Mouse (Mus musculus) neural tube, embryonic 13.5 days (tissue): ENCODE data around the gene Plcxd1. TPM values are rescaled to one million over a fixed set of nuclear protein-coding genes. Genes with fewer than 3 reads are reported as not detected.
"Not testable (repeated sequence)": the region's sequence is repeated elsewhere in the genome, so short reads cannot be mapped to it uniquely, and the experiment has no call there.

Source experiments
- ATAC-seq: fragments of 200-750 bp; cut with Nextera tagmentation; 2 replicates; pipeline ENCODE4 v1.8.0; 2017; ENCODE audit warnings: low read depth, mild to moderate bottlenecking, moderate TSS enrichment, moderate library complexity
- H3K27ac ChIP-seq: fragments of 300-500 bp; sonication (generic); replicated peaks from 2 replicates; pipeline ENCODE4 v1.5.1; 2015; ENCODE audit warnings: moderate library complexity, mild to moderate bottlenecking, inconsistent platforms
- H3K27me3 ChIP-seq: fragments of 300-500 bp; sonication (generic); 2 replicates; pipeline ENCODE4 v1.6.1; 2015; ENCODE audit warnings: mild to moderate bottlenecking, inconsistent platforms
- H3K36me3 ChIP-seq: fragments of 300-500 bp; sonication (generic); 2 replicates; pipeline ENCODE4 v1.6.1; 2015; ENCODE audit warnings: mild to moderate bottlenecking, inconsistent platforms
- H3K4me1 ChIP-seq: fragments of 300-500 bp; sonication (generic); replicated peaks from 2 replicates; pipeline ENCODE4 v1.6.1; 2015; ENCODE audit warnings: inconsistent platforms
- H3K4me2 ChIP-seq: fragments of 300-500 bp; sonication (generic); 2 replicates; pipeline ENCODE4 v1.6.1; 2015; ENCODE audit warnings: inconsistent platforms, mild to moderate bottlenecking, moderate library complexity
- H3K4me3 ChIP-seq: fragments of 300-500 bp; sonication (generic); 2 replicates; pipeline ENCODE4 v1.5.1; 2015; ENCODE audit warnings: mild to moderate bottlenecking, inconsistent platforms
- H3K9ac ChIP-seq: fragments of 300-500 bp; sonication (generic); 2 replicates; pipeline ENCODE4 v1.6.1; 2015; ENCODE audit warnings: moderate library complexity, mild to moderate bottlenecking, inconsistent platforms
- H3K9me3 ChIP-seq: fragments of 300-500 bp; sonication (generic); 2 replicates; pipeline ENCODE4 v1.6.1; 2016; ENCODE audit warnings: inconsistent platforms
- WGBS: fragments of 180-500 bp; shearing (Covaris S2); methylation state at CpG from one replicate; pipeline ENCODE4 v1.1.7; 2015; 5-methylcytosine and 5-hydroxymethylcytosine counted together
- polyA plus RNA-seq: library from polyadenylated mRNA; unstranded; fragments of >200 nt; fragmentation: Nextera tagmentation; extraction: Ambion mirVana; gene quantifications from 2 replicates; pipeline ENCODE4 v1.2.1, GENCODE M21; 2015

The Plcxd1 gene
- polyA plus RNA-seq, 1 experiment from 2014 or later = 2.4 TPM

- not testable (repeated sequence) for H3K9ac ChIP-seq, H3K4me1 ChIP-seq, ATAC-seq, H3K27me3 ChIP-seq, H3K27ac ChIP-seq, H3K9me3 ChIP-seq, H3K4me2 ChIP-seq, H3K4me3 ChIP-seq
- whole genome bisulfite sequencing = 84% methylated on average over 3 of the region's 3 CpGs
- H3K36me3 ChIP-seq = peaks cover 85% of the 10 kb centered on the region
Observed at GRCm38 (mm10) chr5:110122380-110122779, 22.6 kb downstream of the Plcxd1 start.

GRCm38 (mm10) chr5:110135293-110136086 lies 35.7 kb downstream of the Plcxd1 start, which contains the start of gene Chfr:
Chfr (plus strand) TSS chr5:110135842.
- Histone ChIP-seq H3K4me1 (peaks cover 15% of the 10 kb centered on the region), H3K9me3 (no peaks in the 10 kb centered on the region), H3K36me3 (peaks cover 36% of the 10 kb centered on the region), H3K27me3 (no peaks in the 10 kb centered on the region), H3K9ac (peak within 1 kb of the TSS; percentile 87), H3K27ac (peak within 1 kb of the TSS; percentile 80), H3K4me2 (peak within 1 kb of the TSS; percentile 87), H3K4me3 (peak within 1 kb of the TSS; percentile 62)
- peak; percentile 100 for ATAC-seq
- 4% methylated on average over 46 of the region's 46 CpGs for whole genome bisulfite sequencing

- H3K27ac ChIP-seq = peak overlapping the region; percentile 80
- H3K4me3 ChIP-seq = peak overlapping the region; percentile 62
- H3K4me2 ChIP-seq = peak overlapping the region; percentile 87
- H3K4me1 ChIP-seq = peaks cover 15% of the 10 kb centered on the region
- H3K27me3 ChIP-seq = no peaks in the 10 kb centered on the region
- H3K9ac ChIP-seq = peak overlapping the region; percentile 87
- H3K36me3 ChIP-seq = peaks cover 35% of the 10 kb centered on the region
- WGBS = 7% methylated on average over 18 of the region's 18 CpGs
- H3K9me3 ChIP-seq = no peaks in the 10 kb centered on the region
- peak; percentile 72; the same call in 1 of the 2 replicates for ATAC-seq
Observed at GRCm38 (mm10) chr5:110136087-110136464, 36.3 kb downstream of the Plcxd1 start.

- H3K36me3 ChIP-seq = peaks cover 46% of the 10 kb centered on the region
- WGBS = 97% methylated on average over 3 of the region's 3 CpGs
- ATAC-seq = no peak
Observed at GRCm38 (mm10) chr5:110137816-110138215, 38.0 kb downstream of the Plcxd1 start.

GRCm38 (mm10) chr5:110139325-110139724 lies 39.6 kb downstream of the Plcxd1 start:
- no peak for ATAC-seq
- Histone ChIP-seq H3K27ac (no peak overlapping the region), H3K4me1 (peaks cover 15% of the 10 kb centered on the region), H3K9me3 (no peaks in the 10 kb centered on the region), H3K4me3 (no peak overlapping the region), H3K36me3 (peaks cover 58% of the 10 kb centered on the region), H3K9ac (no peak overlapping the region), H3K4me2 (no peak overlapping the region), H3K27me3 (no peaks in the 10 kb centered on the region)
- 96% methylated on average over 3 of the region's 3 CpGs for WGBS

More at GRCm38 (mm10) chr5:110137816-110138215, 38.0 kb downstream of the Plcxd1 start:
- Histone ChIP-seq H3K4me1 (peaks cover 15% of the 10 kb centered on the region), H3K4me2 (no peak overlapping the region), H3K9me3 (no peaks in the 10 kb centered on the region), H3K27me3 (no peaks in the 10 kb centered on the region), H3K4me3 (no peak overlapping the region), H3K9ac (no peak overlapping the region), H3K27ac (no peak overlapping the region)

GRCm38 (mm10) chr5:110140424-110140823 lies 40.7 kb downstream of the Plcxd1 start:
- Histone ChIP-seq H3K4me2 (no peak overlapping the region), H3K27ac (no peak overlapping the region), H3K27me3 (no peaks in the 10 kb centered on the region), H3K36me3 (peaks cover 69% of the 10 kb centered on the region), H3K9ac (no peak overlapping the region), H3K9me3 (no peaks in the 10 kb centered on the region), H3K4me3 (no peak overlapping the region), H3K4me1 (peaks cover 12% of the 10 kb centered on the region)
- ATAC-seq = no peak
- 91% methylated on average over 7 of the region's 7 CpGs for WGBS

- Histone ChIP-seq H3K4me1 (peaks cover under 1% of the 10 kb centered on the region), H3K27me3 (no peaks in the 10 kb centered on the region), H3K9ac (no peak overlapping the region), H3K9me3 (no peaks in the 10 kb centered on the region), H3K4me2 (no peak overlapping the region), H3K27ac (no peak overlapping the region), H3K4me3 (no peak overlapping the region), H3K36me3 (peaks cover 87% of the 10 kb centered on the region)
- 97% methylated on average over 2 of the region's 2 CpGs for WGBS
- ATAC-seq = no peak
Observed at GRCm38 (mm10) chr5:110142309-110142708, 42.5 kb downstream of the Plcxd1 start.

- Histone ChIP-seq H3K4me2 (no peak overlapping the region), H3K36me3 (peaks cover 89% of the 10 kb centered on the region), H3K27ac (no peak overlapping the region), H3K4me1 (no peaks in the 10 kb centered on the region), H3K9ac (no peak overlapping the region), H3K9me3 (no peaks in the 10 kb centered on the region), H3K27me3 (no peaks in the 10 kb centered on the region), H3K4me3 (no peak overlapping the region)
- 91% methylated on average over 5 of the region's 5 CpGs for whole genome bisulfite sequencing
- no peak for ATAC-seq
Observed at GRCm38 (mm10) chr5:110143007-110143406, 43.2 kb downstream of the Plcxd1 start.

Other genes starting within 250 kb of the Plcxd1 start
- 0.45 and 0.49 TPM in 2 replicates for gene Gm15446, start 176.6 kb upstream of the Plcxd1 start, polyA plus RNA-seq
- 25.7 and 27.0 TPM in 2 replicates for gene Zfp932, start 103.4 kb upstream of the Plcxd1 start, polyA plus RNA-seq
- 3.5 and 4.0 TPM in 2 replicates for gene Gm17655, start 27.5 kb upstream of the Plcxd1 start, polyA plus RNA-seq
- 0.32 and 0.73 TPM in 2 replicates for gene Gm35315, start 5.5 kb upstream of the Plcxd1 start, polyA plus RNA-seq
- 49.4 and 58.0 TPM in 2 replicates for gene Gtpbp6, start 8.2 kb downstream of the Plcxd1 start, polyA plus RNA-seq
- gene Zfp605, start 10.1 kb downstream of the Plcxd1 start, polyA plus RNA-seq = 11.8 and 12.5 TPM in 2 replicates
- 99.2 and 102 TPM in 2 replicates for gene Chfr, start 35.9 kb downstream of the Plcxd1 start, polyA plus RNA-seq
- 20.0 and 20.5 TPM in 2 replicates for gene Golga3, start 76.7 kb downstream of the Plcxd1 start, polyA plus RNA-seq
- 23.8 and 24.3 TPM in 2 replicates for gene Ankle2, start 131.0 kb downstream of the Plcxd1 start, polyA plus RNA-seq
- gene Pgam5, start 169.9 kb downstream of the Plcxd1 start, polyA plus RNA-seq = 82.1 and 92.5 TPM in 2 replicates
- gene Pxmp2, start 186.2 kb downstream of the Plcxd1 start, polyA plus RNA-seq = 8.1 and 8.7 TPM in 2 replicates
- 6.1 and 8.1 TPM in 2 replicates for gene Pole, start 186.3 kb downstream of the Plcxd1 start, polyA plus RNA-seq
- 5.8 and 6.0 TPM in 2 replicates for gene P2rx2, start 243.2 kb downstream of the Plcxd1 start, polyA plus RNA-seq
- not detected in 2 replicates for gene Lrcol1, start 244.8 kb downstream of the Plcxd1 start, polyA plus RNA-seq